Mouse (Mus musculus): Measurements from ENCODE around the gene Coq9. TPM values are rescaled to one million over a fixed set of nuclear protein-coding genes. Genes with fewer than 3 reads are reported as not detected.
A peak's percentile ranks its signal among the peaks of the same experiment; 100 is the strongest.

The Coq9 gene
- polyA plus RNA-seq, 1 experiment from 2014 or later: 51.4 TPM

GRCm38 (mm10) chr8:94871108-94871894 is 33.2 kb downstream of the Coq9 start:
- TF ChIP-seq CTCF (IDR thresholded peaks at IDR 0.05): no peak
- 0 out of 2 replicates have a peak, but pooled peaks have one; percentile 42 for TF ChIP-seq EP300 (IDR thresholded peaks at IDR 0.05)
- DNase-seq (ENCODE audit: low spot score): peak; percentile 84

GRCm38 (mm10) chr8:94872156-94872555 is 34.0 kb downstream of the Coq9 start:
- Histone ChIP-seq H3K36me3 (ENCODE audit: insufficient read depth, low read length) (0 out of 2 replicates have a peak, but pooled peaks cover under 1% of the 10 kb centered on the region), H3K4me2 (replicated peaks; ENCODE audit: low read depth, low read length) (no peak overlapping the region), H3K27ac (ENCODE audit: low read length) (peak overlapping the region; percentile 38; the same call in 1 of the 2 replicates), H3K9ac (replicated peaks; ENCODE audit: low read depth) (0 out of 2 replicates have a peak overlapping the region, but pooled peaks have one; percentile 1), H3K4me3 (ENCODE audit: low read depth, low read length) (no peak overlapping the region), H3K27me3 (replicated peaks; ENCODE audit: insufficient read depth, low read length) (no peaks in the 10 kb centered on the region), H3K9me3 (ENCODE audit: low read length) (no peaks in the 10 kb centered on the region), H3K4me1 (ENCODE audit: insufficient read depth, low read depth, low read length) (peaks cover 37% of the 10 kb centered on the region)
- TF ChIP-seq CTCF (IDR thresholded peaks at IDR 0.05) (no peak), EP300 (IDR thresholded peaks at IDR 0.05) (no peak)
- ATAC-seq (no peak), DNase-seq (ENCODE audit: low spot score) (no peak)
- WGBS: 42% methylated on average over 3 of the region's 3 CpGs

More at GRCm38 (mm10) chr8:94871108-94871894, 33.2 kb downstream of the Coq9 start:
- Histone ChIP-seq H3K4me3 (ENCODE audit: low read depth, low read length) (peak overlapping the region; percentile 29), H3K27ac (ENCODE audit: low read length) (peak overlapping the region; percentile 43; the same call in 1 of the 2 replicates), H3K27me3 (replicated peaks; ENCODE audit: insufficient read depth, low read length) (no peaks in the 10 kb centered on the region), H3K36me3 (ENCODE audit: insufficient read depth, low read length) (0 out of 2 replicates have a peak, but pooled peaks cover 5% of the 10 kb centered on the region), H3K9ac (replicated peaks; ENCODE audit: low read depth) (peak overlapping the region; percentile 23), H3K4me2 (replicated peaks; ENCODE audit: low read depth, low read length) (peak overlapping the region; percentile 69), H3K4me1 (ENCODE audit: insufficient read depth, low read depth, low read length) (peaks cover 34% of the 10 kb centered on the region), H3K9me3 (ENCODE audit: low read length) (no peaks in the 10 kb centered on the region)
- WGBS: 0% methylated on average over 6 of the region's 7 CpGs
- peak; percentile 59 for ATAC-seq

- ATAC-seq (no peak), DNase-seq (ENCODE audit: low spot score) (no peak)
- Histone ChIP-seq H3K27ac (ENCODE audit: low read length) (no peak overlapping the region), H3K27me3 (replicated peaks; ENCODE audit: insufficient read depth, low read length) (no peaks in the 10 kb centered on the region), H3K9me3 (ENCODE audit: low read length) (no peaks in the 10 kb centered on the region), H3K4me1 (ENCODE audit: insufficient read depth, low read depth, low read length) (peaks cover 37% of the 10 kb centered on the region), H3K36me3 (ENCODE audit: insufficient read depth, low read length) (no peaks in the 10 kb centered on the region), H3K4me3 (ENCODE audit: low read depth, low read length) (no peak overlapping the region), H3K4me2 (replicated peaks; ENCODE audit: low read depth, low read length) (no peak overlapping the region), H3K9ac (replicated peaks; ENCODE audit: low read depth) (no peak overlapping the region)
- 94% methylated on average over 2 of the region's 2 CpGs for WGBS
- TF ChIP-seq EP300 (IDR thresholded peaks at IDR 0.05): no peak
- no peak for TF ChIP-seq CTCF (IDR thresholded peaks at IDR 0.05)
These were observed 34.5 kb downstream of the Coq9 start for GRCm38 (mm10) chr8:94872576-94872975.

GRCm38 (mm10) chr8:94874358-94874757 is 36.2 kb downstream of the Coq9 start:
- 12% methylated on average over 6 of the region's 6 CpGs for WGBS
- TF ChIP-seq EP300 (IDR thresholded peaks at IDR 0.05) (no peak), CTCF (IDR thresholded peaks at IDR 0.05) (peak; percentile 96)
- peaks cover 37% of the 10 kb centered on the region for H3K4me1 ChIP-seq (ENCODE audit: insufficient read depth, low read depth, low read length)
- no peaks in the 10 kb centered on the region for H3K36me3 ChIP-seq (ENCODE audit: insufficient read depth, low read length)
- no peak overlapping the region for H3K27ac ChIP-seq (ENCODE audit: low read length)
- no peaks in the 10 kb centered on the region for H3K9me3 ChIP-seq (ENCODE audit: low read length)
- DNase-seq (ENCODE audit: low spot score) (peak; percentile 83), ATAC-seq (peak; percentile 25; the same call in 1 of the 2 replicates)
- H3K4me3 ChIP-seq (ENCODE audit: low read depth, low read length): peak overlapping the region; percentile 65; the same call in 1 of the 2 replicates
- H3K4me2 ChIP-seq (replicated peaks; ENCODE audit: low read depth, low read length): peak overlapping the region; percentile 85
- no peak overlapping the region for H3K9ac ChIP-seq (replicated peaks; ENCODE audit: low read depth)
- no peaks in the 10 kb centered on the region for H3K27me3 ChIP-seq (replicated peaks; ENCODE audit: insufficient read depth, low read length)

- H3K9me3 ChIP-seq (ENCODE audit: low read length): no peaks in the 10 kb centered on the region
- ATAC-seq (peak; percentile 15; the same call in 1 of the 2 replicates), DNase-seq (ENCODE audit: low spot score) (peak; percentile 33)
- peak overlapping the region; percentile 85 for H3K4me2 ChIP-seq (replicated peaks; ENCODE audit: low read depth, low read length)
- peaks cover 31% of the 10 kb centered on the region for H3K4me1 ChIP-seq (ENCODE audit: insufficient read depth, low read depth, low read length)
- TF ChIP-seq EP300 (IDR thresholded peaks at IDR 0.05): no peak
- peak overlapping the region; percentile 65 for H3K4me3 ChIP-seq (ENCODE audit: low read depth, low read length)
- H3K27ac ChIP-seq (ENCODE audit: low read length): peak overlapping the region; percentile 85
- peak overlapping the region; percentile 68 for H3K9ac ChIP-seq (replicated peaks; ENCODE audit: low read depth)
- no peaks in the 10 kb centered on the region for H3K27me3 ChIP-seq (replicated peaks; ENCODE audit: insufficient read depth, low read length)
- 9% methylated on average over 17 of the region's 17 CpGs for WGBS
- no peaks in the 10 kb centered on the region for H3K36me3 ChIP-seq (ENCODE audit: insufficient read depth, low read length)
These were observed 37.2 kb downstream of the Coq9 start for GRCm38 (mm10) chr8:94875096-94875870.

- WGBS: 2% methylated on average over 13 of the region's 20 CpGs
- peak overlapping the region; percentile 68 for H3K9ac ChIP-seq (replicated peaks; ENCODE audit: low read depth)
- TF ChIP-seq CTCF (IDR thresholded peaks at IDR 0.05) (no peak), EP300 (IDR thresholded peaks at IDR 0.05) (no peak)
- H3K27ac ChIP-seq (ENCODE audit: low read length): peak overlapping the region; percentile 85
- H3K4me1 ChIP-seq (ENCODE audit: insufficient read depth, low read depth, low read length): peaks cover 26% of the 10 kb centered on the region
- H3K4me3 ChIP-seq (ENCODE audit: low read depth, low read length): peak overlapping the region; percentile 65
- no peaks in the 10 kb centered on the region for H3K9me3 ChIP-seq (ENCODE audit: low read length)
- no peaks in the 10 kb centered on the region for H3K36me3 ChIP-seq (ENCODE audit: insufficient read depth, low read length)
- DNase-seq (ENCODE audit: low spot score): no peak
- ATAC-seq: peak; percentile 14; the same call in 1 of the 2 replicates
- H3K4me2 ChIP-seq (replicated peaks; ENCODE audit: low read depth, low read length): peak overlapping the region; percentile 85
- H3K27me3 ChIP-seq (replicated peaks; ENCODE audit: insufficient read depth, low read length): no peaks in the 10 kb centered on the region
These were observed 37.7 kb downstream of the Coq9 start for GRCm38 (mm10) chr8:94875871-94876150.

Data from lung, postnatal 0 days (tissue).